Mouse (Mus musculus) cerebellum, adult 2 months (tissue): ENCODE data around the gene Atp6ap1l. TPM values are rescaled to one million over a fixed set of nuclear protein-coding genes. Genes with fewer than 3 reads are reported as not detected.

ENCODE experiments used
- DNase-seq, 2 experiments: peaks; one replicate each; pipeline ENCODE4 v3.0.0; 2021
- H3K27ac ChIP-seq: fragments of 200-500 bp; 2 replicates; pipeline ENCODE4 v1.5.1; 2012; ENCODE audit warnings: low read length, control low read depth, inconsistent platforms; ENCODE audit not compliant: insufficient read depth
- H3K27me3 ChIP-seq: fragments of 200-500 bp; 2 replicates; pipeline ENCODE4 v1.6.1; 2012; ENCODE audit warnings: inconsistent platforms, mild to moderate bottlenecking, low read length, moderate library complexity; ENCODE audit not compliant: control insufficient read depth, insufficient read depth
- H3K4me1 ChIP-seq: fragments of 200-500 bp; 2 replicates; pipeline ENCODE4 v1.6.1; 2011; ENCODE audit warnings: low read length; ENCODE audit not compliant: control insufficient read depth, insufficient read depth
- H3K4me3 ChIP-seq: fragments of 200-500 bp; replicated peaks from 2 replicates; pipeline ENCODE3; 2011; ENCODE audit warnings: mild to moderate bottlenecking, low read depth, low read length, control low read depth; ENCODE audit not compliant: insufficient read depth
- CTCF ChIP-seq: fragments of 200-500 bp; IDR thresholded peaks from 2 replicates; pipeline ENCODE4 v1.5.1; 2011; ENCODE audit warnings: low read depth, mild to moderate bottlenecking, control low read depth, low read length, moderate library complexity, borderline replicate concordance; ENCODE audit not compliant: insufficient read depth
- POLR2A ChIP-seq: fragments of 200-500 bp; IDR thresholded peaks from 2 replicates; pipeline ENCODE4 v1.6.1; 2011; ENCODE audit warnings: low read length, control low read depth, borderline replicate concordance; ENCODE audit not compliant: insufficient read depth
- WGBS: fragments of 180-500 bp; shearing (Covaris S2); methylation state at CpG from one replicate; pipeline ENCODE4 v1.1.7; 2018; 5-methylcytosine and 5-hydroxymethylcytosine counted together
- polyA plus RNA-seq: library from polyadenylated mRNA; depleted of rRNA; stranded (reverse); fragments of >200 nt; gene quantifications from 2 replicates; pipeline ENCODE4 v1.2.3, GENCODE M21; 2012; rRNA removed

Gene Atp6ap1l
- polyA plus RNA-seq, 1 experiment: 14.2 TPM

DNA sequence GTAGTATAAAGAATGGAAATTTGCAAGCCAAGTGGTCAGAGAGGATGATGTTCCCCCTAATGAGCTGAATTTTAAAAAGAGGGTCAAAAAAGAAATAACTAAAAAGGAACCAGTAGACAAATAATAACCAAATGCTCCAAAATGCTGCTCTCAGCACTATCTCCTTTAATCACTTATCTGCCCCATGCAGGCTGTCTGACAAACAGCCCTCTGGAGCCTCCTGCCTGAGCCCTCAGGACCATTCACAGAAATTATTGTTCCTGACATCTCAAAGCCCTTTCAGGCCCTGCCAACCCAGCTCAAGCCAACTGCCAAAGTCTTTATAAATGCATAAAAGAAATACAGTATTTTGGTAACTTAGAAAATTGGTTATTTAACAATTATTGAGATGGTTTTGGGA is 61.0 kb downstream of the Atp6ap1l start:
- Histone ChIP-seq H3K4me3 (no peak overlapping the region), H3K27me3 (no peaks in the 10 kb centered on the region), H3K4me1 (no peaks in the 10 kb centered on the region), H3K27ac (no peak overlapping the region)
- DNase-seq: no peak
- TF ChIP-seq CTCF (no peak), POLR2A (no peak)

DNA sequence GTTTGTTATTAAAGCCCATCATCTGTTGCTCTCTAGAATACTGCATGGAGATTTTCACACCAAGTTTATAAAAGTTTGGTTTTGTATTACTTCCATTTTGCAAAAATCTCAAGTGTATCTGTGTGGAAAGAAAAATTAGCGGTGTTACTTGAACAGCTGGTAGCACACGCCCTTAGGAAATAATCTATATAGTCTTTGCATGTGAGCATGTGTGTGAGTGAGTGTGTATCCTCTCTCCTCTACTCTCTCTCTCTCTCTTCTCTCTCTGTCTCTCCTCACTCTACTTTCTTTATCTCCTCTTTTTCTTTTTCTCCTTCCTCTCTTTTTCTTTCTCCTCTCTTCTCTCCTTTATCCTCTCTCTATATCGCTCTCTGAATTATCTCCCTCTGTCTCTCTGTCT is 61.7 kb downstream of the Atp6ap1l start:
- DNase-seq: no peak
- WGBS: 97% methylated on average over 3 of the region's 3 CpGs
- TF ChIP-seq POLR2A (no peak), CTCF (no peak)
- H3K27me3 ChIP-seq: no peaks in the 10 kb centered on the region
- H3K27ac ChIP-seq: no peak overlapping the region
- H3K4me3 ChIP-seq: no peak overlapping the region
- H3K4me1 ChIP-seq: no peaks in the 10 kb centered on the region

DNA sequence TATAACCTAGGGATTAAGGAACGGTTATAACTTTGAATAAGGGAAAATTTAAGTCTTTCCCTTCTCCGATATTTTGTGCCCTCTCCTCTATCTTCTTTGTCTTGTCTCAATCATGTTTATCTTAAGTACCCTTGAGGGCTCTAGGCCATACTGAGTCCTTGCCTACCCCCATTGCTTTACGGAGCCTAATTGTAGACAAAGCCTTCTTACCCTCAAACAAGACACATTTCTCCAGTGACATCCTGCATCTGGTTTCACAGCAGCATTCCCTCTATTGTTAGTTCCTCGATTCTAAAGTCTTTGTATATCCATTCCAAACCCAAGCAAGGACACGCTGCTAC is 64.0 kb downstream of the Atp6ap1l start:
- Histone ChIP-seq H3K27me3 (no peaks in the 10 kb centered on the region), H3K4me1 (no peaks in the 10 kb centered on the region), H3K4me3 (no peak overlapping the region), H3K27ac (no peak overlapping the region)
- no peak for DNase-seq
- 52% methylated on average over 5 of the region's 5 CpGs for WGBS
- TF ChIP-seq CTCF (no peak), POLR2A (no peak)

DNA sequence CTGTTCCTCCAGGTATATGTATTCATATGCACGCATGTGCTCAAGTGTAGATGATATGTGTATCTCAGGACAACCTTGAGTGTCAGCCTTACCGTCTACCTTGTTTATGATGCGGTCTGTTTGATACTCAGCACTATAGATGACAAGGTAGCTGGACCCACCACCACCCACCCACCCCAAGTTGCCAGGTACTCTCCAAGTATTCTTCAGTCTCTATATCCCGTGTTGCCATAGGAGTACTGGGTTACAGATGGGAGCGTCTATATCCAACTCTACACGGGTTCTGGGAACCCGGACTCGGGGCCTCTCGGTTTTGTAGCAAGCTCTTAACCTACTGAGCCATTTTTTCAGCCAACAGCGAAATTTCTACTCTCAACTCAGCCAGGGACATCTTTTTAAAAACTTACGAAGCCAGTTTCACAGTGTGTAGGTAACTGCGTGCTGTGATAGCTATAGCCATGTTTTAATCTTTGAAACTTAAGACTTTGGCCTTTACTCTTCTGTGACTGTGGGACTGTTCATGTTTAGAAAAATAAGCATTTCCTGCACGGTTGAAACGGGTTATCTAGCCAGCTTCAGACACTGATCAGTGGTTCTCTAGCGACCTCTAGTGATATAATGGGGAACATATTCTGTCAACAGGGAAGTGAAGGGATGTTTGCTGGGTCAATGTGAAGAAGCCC is 64.5 kb downstream of the Atp6ap1l start:
- WGBS: 42% methylated on average over 15 of the region's 15 CpGs
- Histone ChIP-seq H3K27me3 (no peaks in the 10 kb centered on the region), H3K27ac (no peak overlapping the region), H3K4me1 (no peaks in the 10 kb centered on the region), H3K4me3 (no peak overlapping the region)
- TF ChIP-seq CTCF (peak; percentile 23; the same call in 1 of the 2 replicates), POLR2A (no peak)
- DNase-seq: peak in 1 of 2 experiments; percentile 19

DNA sequence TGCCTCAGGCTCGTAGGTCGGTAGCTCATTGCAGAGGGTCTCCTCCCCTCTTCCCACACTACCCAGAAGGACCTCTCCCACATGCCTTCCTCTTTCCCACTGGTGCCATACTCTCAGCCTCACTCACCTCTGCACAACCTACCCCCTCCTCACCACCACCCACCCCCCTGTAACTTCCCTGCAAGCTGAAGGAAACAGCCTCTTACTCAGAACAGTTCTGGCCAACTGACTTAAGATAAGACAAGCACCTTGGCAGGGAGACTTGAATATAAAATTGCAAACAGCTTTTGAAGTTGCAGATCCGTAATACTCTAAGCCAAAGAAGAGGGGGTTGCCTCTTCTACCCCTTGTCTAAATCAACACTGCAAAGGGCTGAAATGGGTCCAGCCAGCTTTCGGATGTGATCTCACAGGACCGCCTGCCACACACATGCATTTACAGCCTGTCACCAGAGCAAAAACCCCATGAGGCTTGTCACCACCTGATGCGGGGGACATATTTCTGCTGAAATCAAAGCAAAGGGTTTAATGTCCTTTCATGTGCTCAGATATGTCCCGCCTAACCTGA is 71.4 kb downstream of the Atp6ap1l start:
- WGBS: 65% methylated on average over 7 of the region's 7 CpGs
- Histone ChIP-seq H3K4me1 (no peaks in the 10 kb centered on the region), H3K27me3 (no peaks in the 10 kb centered on the region), H3K4me3 (no peak overlapping the region), H3K27ac (no peak overlapping the region)
- DNase-seq: no peak
- TF ChIP-seq CTCF: no peak

Other genes starting within 250 kb of the Atp6ap1l start
- 357 and 409 TPM in 2 replicates for gene Rps23, start 17.6 kb upstream of the Atp6ap1l start, polyA plus RNA-seq